Mouse (Mus musculus) inflammation-experienced regulatory T-cells, adult 6 months (primary cell): ENCODE results near the gene Dnah9. TPM values are rescaled to one million over a fixed set of nuclear protein-coding genes. Genes with fewer than 3 reads are reported as not detected.

Source experiments
- ATAC-seq: one replicate; pipeline ENCODE4 v1.8.0; 2017
- polyA plus RNA-seq, 3 experiments: library from polyadenylated mRNA; unstranded; fragments of 100-300 nt; shearing (Covaris generic); gene quantifications; one replicate each; pipeline ENCODE4 v1.2.1; 2017

Dnah9 gene
- polyA plus RNA-seq, 3 experiments from 2014 or later, result 0.05 TPM; not detected in 2

- peak; percentile 89 for ATAC-seq
These were observed 373.7 kb downstream of the Dnah9 start for GRCm38 (mm10) chr11:65794428-65795219.

GRCm38 (mm10) chr11:65788154-65788553 is 380.2 kb downstream of the Dnah9 start, which contains the start of gene Map2k4:
Gene Map2k4, minus strand, starts transcription at chr11:65788297.
- peak; percentile 97 for ATAC-seq

- peak; percentile 63 for ATAC-seq
These were observed 380.8 kb downstream of the Dnah9 start for GRCm38 (mm10) chr11:65787421-65788151.

GRCm38 (mm10) chr11:65786160-65786559 is 382.2 kb downstream of the Dnah9 start:
- no peak for ATAC-seq

GRCm38 (mm10) chr11:65781596-65781995 is 386.8 kb downstream of the Dnah9 start:
- ATAC-seq, result no peak
